Mouse (Mus musculus) ZHBTc4 (cell line): ENCODE measurements at regions not wholly inside any gene's neighbourhood (a gene's known extent, or its start where the extent isn't known, plus 50 kb on each side); places are given as distances from the start of the nearest gene placed in this dataset.

ENCODE experiments used
- DNase-seq: peaks from one replicate; pipeline ENCODE4 v3.0.0-alpha.2; 2011; ENCODE audit warnings: low read depth, low spot score

GRCm38 (mm10) chr1:18668901-18669300, 404.0 kb upstream of the Defb41 start:
- DNase-seq = no peak

DNA sequence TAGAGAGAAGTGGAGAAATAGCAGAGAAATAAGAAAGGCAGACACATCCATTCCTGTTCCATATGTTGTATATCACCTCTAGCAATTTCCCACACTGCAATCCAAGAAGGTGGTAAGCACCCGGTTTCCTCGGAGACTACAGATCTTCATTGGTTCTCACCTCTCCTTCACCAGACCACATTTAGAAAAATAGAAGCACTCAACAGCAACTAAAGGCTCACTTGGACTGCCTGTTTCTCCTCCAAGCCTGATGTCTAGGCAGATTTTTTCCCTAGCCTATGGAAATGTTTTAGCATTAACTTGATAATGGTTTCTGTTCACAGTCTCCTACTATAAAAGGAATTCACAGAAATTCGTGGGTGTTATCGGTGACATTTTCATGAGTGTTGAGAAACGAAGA, 403.3 kb upstream of the Defb41 start:
- no peak for DNase-seq

DNA sequence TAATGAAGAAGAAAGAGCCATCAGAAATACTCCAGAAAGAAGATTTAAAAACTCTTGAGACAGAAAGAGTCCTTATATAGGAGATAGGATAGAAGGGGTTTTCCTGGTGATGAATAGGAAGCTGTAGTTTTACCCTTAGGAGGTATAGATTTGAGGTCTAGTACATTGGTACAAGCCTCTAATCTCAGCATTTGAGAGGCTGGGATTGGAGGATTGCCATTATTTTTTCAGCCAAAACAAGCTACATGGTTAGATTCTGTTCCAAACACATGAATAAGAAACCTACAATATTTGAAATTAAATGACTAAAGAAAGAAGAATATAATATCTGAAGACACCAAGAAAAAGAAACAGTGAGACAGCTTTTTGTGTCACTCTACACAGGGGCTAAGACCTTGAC, 375.9 kb upstream of the Defb41 start:
- no peak for DNase-seq

DNA sequence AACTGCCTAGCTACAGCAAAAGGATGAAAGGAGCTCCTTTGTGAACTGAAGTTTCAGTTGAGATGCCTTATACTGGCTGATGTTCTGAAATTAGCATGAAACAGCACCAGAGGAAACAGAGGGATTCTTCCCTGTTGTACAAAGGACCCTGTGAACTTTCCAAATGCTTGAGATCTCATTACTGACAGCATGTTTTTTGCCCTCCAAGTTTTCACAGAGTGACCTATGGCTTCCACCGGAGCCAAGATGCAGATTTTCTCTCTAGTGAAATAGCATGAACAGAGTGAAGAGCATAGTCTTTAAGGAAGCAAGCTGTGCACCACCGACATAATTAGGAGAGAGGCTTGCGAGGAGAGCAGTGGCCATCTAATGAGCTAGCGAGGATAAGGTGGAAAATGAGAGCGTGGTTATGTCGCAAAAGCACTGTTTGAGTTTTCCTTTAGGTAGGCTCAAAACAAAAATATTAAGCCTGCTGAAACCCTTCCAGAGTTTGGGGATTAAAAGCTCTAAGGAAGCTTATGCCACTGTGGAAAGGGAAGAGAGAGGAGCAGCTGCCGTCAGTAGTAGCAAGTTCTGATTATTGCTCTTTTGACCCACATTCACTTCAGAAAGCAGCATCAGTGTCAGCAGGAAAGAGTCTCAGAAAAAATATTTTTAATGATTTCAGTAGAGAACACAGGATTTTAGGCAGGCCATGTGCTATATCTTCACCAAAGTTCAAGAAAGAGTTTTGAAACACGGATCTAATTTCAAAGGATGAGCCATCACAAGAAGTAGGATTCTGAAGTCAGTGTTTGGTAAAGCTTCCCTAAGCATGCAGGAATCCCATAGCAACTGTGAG, 374.7 kb upstream of the Defb41 start:
- peak; percentile 70 for DNase-seq

GRCm38 (mm10) chr1:18637334-18637733, 372.4 kb upstream of the Defb41 start:
- DNase-seq = no peak

GRCm38 (mm10) chr1:18610231-18610630, 345.3 kb upstream of the Defb41 start:
- no peak for DNase-seq

- no peak for DNase-seq
These were observed 334.9 kb upstream of the Defb41 start for GRCm38 (mm10) chr1:18599864-18600263.

- DNase-seq = no peak
These were observed 334.0 kb upstream of the Defb41 start for GRCm38 (mm10) chr1:18598908-18599307.

GRCm38 (mm10) chr1:18583358-18584128, 318.6 kb upstream of the Defb41 start:
- DNase-seq = no peak

- DNase-seq = no peak
These were observed 313.7 kb upstream of the Defb41 start for GRCm38 (mm10) chr1:18578625-18579024.

- no peak for DNase-seq
These were observed 302.1 kb upstream of the Defb41 start for GRCm38 (mm10) chr1:18567086-18567485.

- DNase-seq = no peak
These were observed 286.3 kb upstream of the Defb41 start for GRCm38 (mm10) chr1:18551211-18551610.

GRCm38 (mm10) chr1:18531702-18532101, 266.8 kb upstream of the Defb41 start:
- DNase-seq = no peak

GRCm38 (mm10) chr1:18524485-18524884, 259.5 kb upstream of the Defb41 start:
- no peak for DNase-seq

DNA sequence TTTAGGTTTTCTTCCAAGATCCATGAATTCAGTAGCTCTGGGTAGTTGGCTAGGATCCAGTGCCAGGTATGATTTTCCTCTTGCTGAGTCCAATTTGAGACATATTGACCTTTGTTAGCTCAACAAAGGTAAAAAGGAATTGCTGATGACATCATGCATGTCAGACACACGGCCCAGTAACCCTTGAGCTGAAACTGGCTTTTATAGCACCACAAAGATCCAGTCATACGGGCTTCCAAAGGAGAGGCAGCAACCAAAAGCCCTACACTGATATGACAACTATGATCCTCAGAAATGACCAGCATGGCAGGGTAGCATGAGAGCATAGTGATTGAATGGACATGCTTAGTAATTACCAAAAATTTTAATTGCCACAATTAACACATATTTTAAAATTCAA, 258.0 kb upstream of the Defb41 start:
- DNase-seq = no peak

DNA sequence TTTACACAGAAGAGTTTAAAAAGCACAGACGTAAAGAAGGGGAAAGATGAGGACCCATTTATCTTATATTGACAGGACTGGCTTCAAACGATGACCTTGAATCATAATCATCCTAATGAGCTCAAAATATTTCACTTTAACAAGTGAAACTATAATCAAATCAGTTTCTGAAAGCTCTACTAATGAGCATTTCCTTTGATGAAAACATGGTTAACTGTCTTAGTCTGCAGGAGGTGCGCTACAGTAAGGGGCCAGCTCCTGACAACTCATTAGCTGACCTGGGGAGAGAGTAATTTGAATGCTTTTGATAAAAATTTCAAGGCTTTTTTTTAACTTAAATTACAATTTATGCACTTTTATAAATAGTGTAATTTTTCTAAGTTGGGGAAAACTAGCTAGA, 247.8 kb upstream of the Defb41 start:
- DNase-seq = no peak

GRCm38 (mm10) chr1:18498556-18498955, 233.6 kb upstream of the Defb41 start:
- DNase-seq = no peak

DNA sequence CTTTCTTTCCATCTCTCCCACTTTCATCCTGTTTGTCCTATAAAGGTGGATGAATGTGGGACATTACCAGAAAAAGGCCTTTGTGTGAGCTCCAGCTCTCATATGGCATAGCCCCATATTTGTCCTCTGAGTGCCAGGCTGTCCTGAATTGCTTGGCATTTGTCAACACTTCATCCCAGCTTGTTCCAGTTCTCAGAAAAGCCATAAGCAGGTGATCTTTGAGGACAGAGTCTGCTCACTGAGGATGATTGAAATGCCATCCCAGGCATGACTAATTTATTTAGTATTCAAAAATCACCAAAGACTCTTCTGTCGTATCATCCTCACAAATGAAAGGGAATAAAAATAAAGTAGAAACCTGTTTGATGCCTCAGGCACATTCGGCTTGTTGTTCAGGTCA, 203.6 kb upstream of the Defb41 start:
- no peak for DNase-seq

DNA sequence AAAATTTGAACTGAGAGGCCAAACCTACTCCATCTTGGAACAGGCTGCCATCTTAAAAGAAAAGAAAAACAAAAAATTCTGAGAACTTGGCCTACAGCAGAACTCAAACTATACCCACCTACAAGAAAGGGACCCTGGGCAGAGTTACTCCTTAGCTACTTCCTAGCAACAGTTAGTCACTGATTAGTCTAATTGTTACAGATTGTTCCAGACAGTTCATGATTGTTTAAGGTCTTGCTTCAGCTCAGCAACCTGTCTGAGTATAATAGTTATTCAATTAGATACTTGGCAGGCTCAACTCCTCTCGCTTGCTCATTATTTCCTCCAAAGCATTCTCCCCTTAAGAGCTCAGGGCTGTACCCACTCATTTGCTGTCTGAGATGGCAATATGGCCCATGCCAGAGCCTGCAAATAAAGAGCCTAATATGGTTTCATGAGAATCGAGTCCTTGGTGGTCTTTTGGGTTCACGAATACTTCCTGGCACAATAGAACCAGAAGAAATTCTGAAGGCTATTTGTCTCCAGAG, 200.4 kb upstream of the Defb41 start:
- no peak for DNase-seq

GRCm38 (mm10) chr1:18463218-18463617, 198.3 kb upstream of the Defb41 start:
- no peak for DNase-seq

- no peak for DNase-seq
These were observed 151.4 kb upstream of the Defb41 start for GRCm38 (mm10) chr1:18416297-18416732.

GRCm38 (mm10) chr1:18415879-18416278, 150.9 kb upstream of the Defb41 start:
- no peak for DNase-seq

GRCm38 (mm10) chr1:18412746-18413145, 147.8 kb upstream of the Defb41 start:
- peak; percentile 8 for DNase-seq
